Mouse (Mus musculus): ENCODE data around the gene Pik3ap1. TPM values are rescaled to one million over a fixed set of nuclear protein-coding genes. Genes with fewer than 3 reads are reported as not detected.

Gene Pik3ap1
- polyA plus RNA-seq, 1 experiment from 2014 or later, result 2.7 TPM

- H3K27ac ChIP-seq (replicated peaks; ENCODE audit: low read depth, low read length), result no peak overlapping the region
- DNase-seq (ENCODE audit: low spot score), result no peak
- no peak for ATAC-seq (ENCODE audit: low read depth)
These were observed 93.8 kb downstream of the Pik3ap1 start for GRCm38 (mm10) chr19:41290952-41291619.

GRCm38 (mm10) chr19:41288568-41288967, 96.3 kb downstream of the Pik3ap1 start:
- Histone ChIP-seq H3K9me3 (ENCODE audit: control insufficient read depth, low read length) (no peaks in the 10 kb centered on the region), H3K4me2 (ENCODE audit: low read depth, low read length) (no peak overlapping the region), H3K36me3 (ENCODE audit: control insufficient read depth, insufficient read depth, low read length) (no peaks in the 10 kb centered on the region), H3K4me3 (ENCODE audit: low read depth, low read length) (no peak overlapping the region), H3K27me3 (replicated peaks; ENCODE audit: control insufficient read depth, insufficient read depth, low read length) (no peaks in the 10 kb centered on the region), H3K4me1 (ENCODE audit: control insufficient read depth, insufficient read depth, low read length) (no peaks in the 10 kb centered on the region), H3K9ac (ENCODE audit: low read depth, low read length) (no peak overlapping the region), H3K27ac (replicated peaks; ENCODE audit: low read depth, low read length) (no peak overlapping the region)
- no peak for ATAC-seq (ENCODE audit: low read depth)
- WGBS, result 71% methylated on average over 6 of the region's 6 CpGs
- no peak for DNase-seq (ENCODE audit: low spot score)

More at GRCm38 (mm10) chr19:41290952-41291619, 93.8 kb downstream of the Pik3ap1 start:
- Histone ChIP-seq H3K9me3 (ENCODE audit: control insufficient read depth, low read length) (no peaks in the 10 kb centered on the region), H3K27me3 (replicated peaks; ENCODE audit: control insufficient read depth, insufficient read depth, low read length) (no peaks in the 10 kb centered on the region), H3K4me1 (ENCODE audit: control insufficient read depth, insufficient read depth, low read length) (no peaks in the 10 kb centered on the region), H3K36me3 (ENCODE audit: control insufficient read depth, insufficient read depth, low read length) (no peaks in the 10 kb centered on the region), H3K4me2 (ENCODE audit: low read depth, low read length) (no peak overlapping the region), H3K9ac (ENCODE audit: low read depth, low read length) (no peak overlapping the region), H3K4me3 (ENCODE audit: low read depth, low read length) (no peak overlapping the region)
- WGBS, result 62% methylated on average over 5 of the region's 5 CpGs

GRCm38 (mm10) chr19:41287224-41287623, 97.7 kb downstream of the Pik3ap1 start:
- no peak overlapping the region for H3K4me3 ChIP-seq (ENCODE audit: low read depth, low read length)
- DNase-seq (ENCODE audit: low spot score) (no peak), ATAC-seq (ENCODE audit: low read depth) (no peak)
- no peaks in the 10 kb centered on the region for H3K4me1 ChIP-seq (ENCODE audit: control insufficient read depth, insufficient read depth, low read length)
- 90% methylated on average over 7 of the region's 7 CpGs for WGBS
- H3K27ac ChIP-seq (replicated peaks; ENCODE audit: low read depth, low read length), result no peak overlapping the region
- no peaks in the 10 kb centered on the region for H3K27me3 ChIP-seq (replicated peaks; ENCODE audit: control insufficient read depth, insufficient read depth, low read length)
- no peaks in the 10 kb centered on the region for H3K36me3 ChIP-seq (ENCODE audit: control insufficient read depth, insufficient read depth, low read length)
- H3K9ac ChIP-seq (ENCODE audit: low read depth, low read length), result no peak overlapping the region
- no peaks in the 10 kb centered on the region for H3K9me3 ChIP-seq (ENCODE audit: control insufficient read depth, low read length)
- no peak overlapping the region for H3K4me2 ChIP-seq (ENCODE audit: low read depth, low read length)

GRCm38 (mm10) chr19:41284515-41284914, 100.4 kb downstream of the Pik3ap1 start:
- no peaks in the 10 kb centered on the region for H3K9me3 ChIP-seq (ENCODE audit: control insufficient read depth, low read length)
- H3K27me3 ChIP-seq (replicated peaks; ENCODE audit: control insufficient read depth, insufficient read depth, low read length), result no peaks in the 10 kb centered on the region
- 36% methylated on average over 6 of the region's 6 CpGs for WGBS
- H3K36me3 ChIP-seq (ENCODE audit: control insufficient read depth, insufficient read depth, low read length), result no peaks in the 10 kb centered on the region
- H3K9ac ChIP-seq (ENCODE audit: low read depth, low read length), result no peak overlapping the region
- H3K4me1 ChIP-seq (ENCODE audit: control insufficient read depth, insufficient read depth, low read length), result no peaks in the 10 kb centered on the region
- H3K27ac ChIP-seq (replicated peaks; ENCODE audit: low read depth, low read length), result no peak overlapping the region
- H3K4me2 ChIP-seq (ENCODE audit: low read depth, low read length), result no peak overlapping the region
- DNase-seq (ENCODE audit: low spot score) (peak; percentile 59), ATAC-seq (ENCODE audit: low read depth) (no peak; the same call in 1 of the 2 replicates)
- H3K4me3 ChIP-seq (ENCODE audit: low read depth, low read length), result no peak overlapping the region

GRCm38 (mm10) chr19:41282718-41283117, 102.2 kb downstream of the Pik3ap1 start:
- ATAC-seq (ENCODE audit: low read depth) (no peak), DNase-seq (ENCODE audit: low spot score) (no peak)
- H3K4me1 ChIP-seq (ENCODE audit: control insufficient read depth, insufficient read depth, low read length), result no peaks in the 10 kb centered on the region
- H3K36me3 ChIP-seq (ENCODE audit: control insufficient read depth, insufficient read depth, low read length), result no peaks in the 10 kb centered on the region
- 65% methylated on average over 5 of the region's 5 CpGs for WGBS
- H3K9ac ChIP-seq (ENCODE audit: low read depth, low read length), result no peak overlapping the region
- no peak overlapping the region for H3K4me3 ChIP-seq (ENCODE audit: low read depth, low read length)
- H3K4me2 ChIP-seq (ENCODE audit: low read depth, low read length), result no peak overlapping the region
- no peaks in the 10 kb centered on the region for H3K27me3 ChIP-seq (replicated peaks; ENCODE audit: control insufficient read depth, insufficient read depth, low read length)
- H3K27ac ChIP-seq (replicated peaks; ENCODE audit: low read depth, low read length), result no peak overlapping the region
- no peaks in the 10 kb centered on the region for H3K9me3 ChIP-seq (ENCODE audit: control insufficient read depth, low read length)

GRCm38 (mm10) chr19:41282216-41282615, 102.7 kb downstream of the Pik3ap1 start:
- no peak for ATAC-seq (ENCODE audit: low read depth)
- Histone ChIP-seq H3K4me1 (ENCODE audit: control insufficient read depth, insufficient read depth, low read length) (no peaks in the 10 kb centered on the region), H3K9me3 (ENCODE audit: control insufficient read depth, low read length) (no peaks in the 10 kb centered on the region), H3K36me3 (ENCODE audit: control insufficient read depth, insufficient read depth, low read length) (no peaks in the 10 kb centered on the region), H3K9ac (ENCODE audit: low read depth, low read length) (no peak overlapping the region), H3K27ac (replicated peaks; ENCODE audit: low read depth, low read length) (no peak overlapping the region), H3K27me3 (replicated peaks; ENCODE audit: control insufficient read depth, insufficient read depth, low read length) (no peaks in the 10 kb centered on the region), H3K4me3 (ENCODE audit: low read depth, low read length) (no peak overlapping the region), H3K4me2 (ENCODE audit: low read depth, low read length) (no peak overlapping the region)
- WGBS, result 91% methylated on average over 4 of the region's 4 CpGs
- no peak for DNase-seq (ENCODE audit: low spot score)

- 65% methylated on average over 8 of the region's 8 CpGs for WGBS
- no peaks in the 10 kb centered on the region for H3K9me3 ChIP-seq (ENCODE audit: control insufficient read depth, low read length)
- H3K27me3 ChIP-seq (replicated peaks; ENCODE audit: control insufficient read depth, insufficient read depth, low read length), result no peaks in the 10 kb centered on the region
- no peak overlapping the region for H3K27ac ChIP-seq (replicated peaks; ENCODE audit: low read depth, low read length)
- no peak overlapping the region for H3K4me2 ChIP-seq (ENCODE audit: low read depth, low read length)
- H3K4me3 ChIP-seq (ENCODE audit: low read depth, low read length), result no peak overlapping the region
- H3K9ac ChIP-seq (ENCODE audit: low read depth, low read length), result no peak overlapping the region
- no peak for ATAC-seq (ENCODE audit: low read depth)
- DNase-seq (ENCODE audit: low spot score), result no peak
- H3K36me3 ChIP-seq (ENCODE audit: control insufficient read depth, insufficient read depth, low read length), result no peaks in the 10 kb centered on the region
- no peaks in the 10 kb centered on the region for H3K4me1 ChIP-seq (ENCODE audit: control insufficient read depth, insufficient read depth, low read length)
These were observed 105.1 kb downstream of the Pik3ap1 start for GRCm38 (mm10) chr19:41279724-41280244.

GRCm38 (mm10) chr19:41278606-41279005, 106.3 kb downstream of the Pik3ap1 start:
- H3K4me1 ChIP-seq (ENCODE audit: control insufficient read depth, insufficient read depth, low read length), result no peaks in the 10 kb centered on the region
- ATAC-seq (ENCODE audit: low read depth), result no peak
- no peak overlapping the region for H3K4me3 ChIP-seq (ENCODE audit: low read depth, low read length)
- no peaks in the 10 kb centered on the region for H3K9me3 ChIP-seq (ENCODE audit: control insufficient read depth, low read length)
- no peak overlapping the region for H3K9ac ChIP-seq (ENCODE audit: low read depth, low read length)
- 76% methylated on average over 7 of the region's 7 CpGs for WGBS
- no peaks in the 10 kb centered on the region for H3K27me3 ChIP-seq (replicated peaks; ENCODE audit: control insufficient read depth, insufficient read depth, low read length)
- H3K36me3 ChIP-seq (ENCODE audit: control insufficient read depth, insufficient read depth, low read length), result no peaks in the 10 kb centered on the region
- H3K27ac ChIP-seq (replicated peaks; ENCODE audit: low read depth, low read length), result no peak overlapping the region
- no peak for DNase-seq (ENCODE audit: low spot score)
- H3K4me2 ChIP-seq (ENCODE audit: low read depth, low read length), result no peak overlapping the region

- ATAC-seq (ENCODE audit: low read depth), result no peak
- Histone ChIP-seq H3K27me3 (replicated peaks; ENCODE audit: control insufficient read depth, insufficient read depth, low read length) (no peaks in the 10 kb centered on the region), H3K9ac (ENCODE audit: low read depth, low read length) (no peak overlapping the region), H3K4me2 (ENCODE audit: low read depth, low read length) (no peak overlapping the region), H3K4me1 (ENCODE audit: control insufficient read depth, insufficient read depth, low read length) (no peaks in the 10 kb centered on the region), H3K36me3 (ENCODE audit: control insufficient read depth, insufficient read depth, low read length) (no peaks in the 10 kb centered on the region), H3K9me3 (ENCODE audit: control insufficient read depth, low read length) (no peaks in the 10 kb centered on the region), H3K4me3 (ENCODE audit: low read depth, low read length) (no peak overlapping the region), H3K27ac (replicated peaks; ENCODE audit: low read depth, low read length) (no peak overlapping the region)
- DNase-seq (ENCODE audit: low spot score), result no peak
- WGBS, result 63% methylated on average over 3 of the region's 3 CpGs
These were observed 109.3 kb downstream of the Pik3ap1 start for GRCm38 (mm10) chr19:41275588-41275987.
